Mouse (Mus musculus) ES-Bruce4 (cell line): ENCODE measurements at regions not wholly inside any gene's neighbourhood (a gene's known extent, or its start where the extent isn't known, plus 50 kb on each side); places are given as distances from the start of the nearest gene placed in this dataset.

Source experiments
- H3K27ac ChIP-seq: 2 replicates; pipeline ENCODE4 v1.5.1; 2012; ENCODE audit warnings: low read length, inconsistent platforms; ENCODE audit not compliant: insufficient read depth
- H3K27me3 ChIP-seq: 2 replicates; pipeline ENCODE4 v1.6.1; 2012; ENCODE audit warnings: mild to moderate bottlenecking, low read length, inconsistent platforms; ENCODE audit not compliant: control insufficient read depth, poor library complexity, insufficient read depth, severe bottlenecking
- H3K36me3 ChIP-seq: 2 replicates; pipeline ENCODE4 v1.6.1; 2012; ENCODE audit warnings: inconsistent platforms, mild to moderate bottlenecking, low read length, moderate library complexity; ENCODE audit not compliant: control insufficient read depth, poor library complexity, insufficient read depth, severe bottlenecking
- H3K4me1 ChIP-seq: one replicate; pipeline ENCODE4 v1.8.1; 2011; ENCODE audit warnings: low read length; ENCODE audit not compliant: control insufficient read depth, insufficient read depth
- H3K4me3 ChIP-seq: 2 replicates; pipeline ENCODE4 v1.5.1; 2011; ENCODE audit warnings: low read depth, mild to moderate bottlenecking, low read length
- H3K9ac ChIP-seq: 2 replicates; pipeline ENCODE4 v1.6.1; 2012; ENCODE audit warnings: low read depth, mild to moderate bottlenecking, inconsistent platforms; ENCODE audit not compliant: poor library complexity, severe bottlenecking
- H3K9me3 ChIP-seq: replicated peaks from 2 replicates; pipeline ENCODE4 v1.6.1; 2012; ENCODE audit warnings: mild to moderate bottlenecking, low read length, inconsistent platforms; ENCODE audit not compliant: control insufficient read depth, poor library complexity, insufficient read depth, severe bottlenecking
- CTCF ChIP-seq: IDR thresholded peaks from one replicate; pipeline ENCODE4 v1.8.1; 2011; ENCODE audit warnings: low read depth, low read length
- EP300 ChIP-seq: IDR thresholded peaks from 2 replicates; pipeline ENCODE4 v1.6.1; 2011; ENCODE audit warnings: low read depth, low read length; ENCODE audit not compliant: insufficient read depth
- POLR2A ChIP-seq: IDR thresholded peaks from one replicate; pipeline ENCODE4 v1.8.1; 2011; ENCODE audit warnings: low read length; ENCODE audit not compliant: insufficient read depth

- Histone ChIP-seq H3K4me1 (no peaks in the 10 kb centered on the region), H3K36me3 (no peaks in the 10 kb centered on the region), H3K9ac (no peak overlapping the region), H3K27ac (no peak overlapping the region), H3K9me3 (no peaks in the 10 kb centered on the region), H3K4me3 (no peak overlapping the region), H3K27me3 (no peaks in the 10 kb centered on the region)
- TF ChIP-seq CTCF (no peak), POLR2A (no peak), EP300 (no peak)
These were observed 244.5 kb downstream of the Galc start for GRCm38 (mm10) chr12:98014607-98015278.

- no peaks in the 10 kb centered on the region for H3K9me3 ChIP-seq
- no peaks in the 10 kb centered on the region for H3K27me3 ChIP-seq
- H3K9ac ChIP-seq, result no peak overlapping the region
- TF ChIP-seq POLR2A (no peak), CTCF (no peak), EP300 (no peak)
- H3K36me3 ChIP-seq, result no peaks in the 10 kb centered on the region
- H3K4me3 ChIP-seq, result no peak overlapping the region
- no peak overlapping the region for H3K27ac ChIP-seq
- H3K4me1 ChIP-seq, result no peaks in the 10 kb centered on the region
These were observed 250.1 kb downstream of the Galc start for GRCm38 (mm10) chr12:98009175-98009574.

- H3K27ac ChIP-seq, result no peak overlapping the region
These were observed 253.4 kb downstream of the Galc start for GRCm38 (mm10) chr12:98005671-98006469.

GRCm38 (mm10) chr12:98002217-98002616, 257.0 kb downstream of the Galc start:
- no peak overlapping the region for H3K9ac ChIP-seq
- no peak overlapping the region for H3K27ac ChIP-seq
- no peaks in the 10 kb centered on the region for H3K4me1 ChIP-seq
- H3K9me3 ChIP-seq, result no peaks in the 10 kb centered on the region
- H3K36me3 ChIP-seq, result no peaks in the 10 kb centered on the region
- H3K27me3 ChIP-seq, result no peaks in the 10 kb centered on the region
- no peak overlapping the region for H3K4me3 ChIP-seq
- no peak for TF ChIP-seq CTCF
- no peak for TF ChIP-seq POLR2A
- TF ChIP-seq EP300, result no peak

More at GRCm38 (mm10) chr12:98005671-98006469, 253.4 kb downstream of the Galc start:
- no peak overlapping the region for H3K4me3 ChIP-seq
- TF ChIP-seq CTCF (no peak), EP300 (no peak), POLR2A (no peak)
- H3K27me3 ChIP-seq, result no peaks in the 10 kb centered on the region
- H3K36me3 ChIP-seq, result no peaks in the 10 kb centered on the region
- no peak overlapping the region for H3K9ac ChIP-seq
- no peaks in the 10 kb centered on the region for H3K9me3 ChIP-seq
- H3K4me1 ChIP-seq, result no peaks in the 10 kb centered on the region

DNA sequence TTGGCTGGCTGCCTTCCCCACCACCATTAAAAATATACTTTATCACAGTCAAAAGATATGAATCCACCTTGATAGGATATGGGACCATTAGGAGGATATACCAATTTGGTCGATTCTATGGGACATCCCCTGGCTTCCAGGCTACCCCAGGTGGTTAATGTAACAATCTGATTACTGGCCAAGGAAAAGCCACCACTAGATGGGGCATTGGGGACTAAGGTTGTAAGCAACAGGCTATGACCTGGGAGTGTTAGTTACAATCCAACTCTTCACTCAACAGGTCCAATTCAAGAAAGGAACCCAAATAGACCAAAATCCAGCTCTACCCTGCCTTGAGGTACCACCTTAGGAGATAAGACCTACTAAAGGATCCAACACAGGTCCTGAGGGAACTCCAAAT, 264.4 kb downstream of the Galc start:
- Histone ChIP-seq H3K4me3 (no peak overlapping the region), H3K36me3 (no peaks in the 10 kb centered on the region), H3K27ac (no peak overlapping the region), H3K9me3 (no peaks in the 10 kb centered on the region), H3K27me3 (no peaks in the 10 kb centered on the region), H3K4me1 (no peaks in the 10 kb centered on the region), H3K9ac (no peak overlapping the region)
- TF ChIP-seq CTCF (no peak), POLR2A (no peak), EP300 (no peak)

DNA sequence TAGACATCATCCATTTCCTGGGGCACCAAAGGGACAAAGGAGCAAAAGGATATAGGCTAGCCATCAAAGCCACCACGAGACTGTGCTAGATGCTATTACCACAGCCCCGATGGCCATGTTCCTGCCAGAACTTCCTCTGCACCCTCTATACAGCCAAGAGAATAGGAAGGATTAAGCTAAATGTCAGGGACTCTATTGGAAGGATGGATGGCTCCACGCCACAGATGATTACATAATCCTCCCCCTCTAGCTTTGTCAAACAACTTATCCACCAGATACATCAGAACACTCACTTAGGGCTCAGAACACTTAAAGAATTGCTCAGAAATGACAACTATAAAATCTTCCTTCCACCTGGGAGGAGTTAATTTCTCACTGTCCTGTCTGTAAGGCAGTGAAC, 265.3 kb downstream of the Galc start:
- Histone ChIP-seq H3K9me3 (no peaks in the 10 kb centered on the region), H3K4me1 (no peaks in the 10 kb centered on the region), H3K27ac (no peak overlapping the region), H3K36me3 (no peaks in the 10 kb centered on the region), H3K9ac (no peak overlapping the region), H3K27me3 (no peaks in the 10 kb centered on the region), H3K4me3 (no peak overlapping the region)
- TF ChIP-seq POLR2A, result no peak
- no peak for TF ChIP-seq CTCF
- no peak for TF ChIP-seq EP300
